Mouse (Mus musculus) heart, embryonic 10.5 days (tissue): ENCODE results near the gene Slc6a13. TPM values are rescaled to one million over a fixed set of nuclear protein-coding genes. Genes with fewer than 3 reads are reported as not detected.

Source experiments
- DNase-seq: peaks from one replicate; pipeline ENCODE4 v3.0.0-alpha.2; 2017; ENCODE audit warnings: low spot score
- H3K27ac ChIP-seq: fragments of 300-500 bp; sonication (generic); 2 replicates; pipeline ENCODE4 v1.5.1; 2016; ENCODE audit warnings: mild to moderate bottlenecking
- H3K27me3 ChIP-seq: fragments of 300-500 bp; sonication (generic); 2 replicates; pipeline ENCODE4 v1.6.1; 2016; ENCODE audit warnings: mild to moderate bottlenecking; ENCODE audit not compliant: poor library complexity, insufficient read depth, severe bottlenecking
- H3K36me3 ChIP-seq: fragments of 300-500 bp; sonication (generic); 2 replicates; pipeline ENCODE4 v1.6.1; 2016; ENCODE audit warnings: mild to moderate bottlenecking, moderate library complexity
- H3K4me1 ChIP-seq: fragments of 300-500 bp; sonication (generic); 2 replicates; pipeline ENCODE4 v1.6.1; 2016; ENCODE audit warnings: mild to moderate bottlenecking
- H3K4me3 ChIP-seq: fragments of 300-500 bp; sonication (generic); 2 replicates; pipeline ENCODE4 v1.5.1; 2016; ENCODE audit warnings: mild to moderate bottlenecking, moderate library complexity
- H3K9me3 ChIP-seq: fragments of 300-500 bp; sonication (generic); 2 replicates; pipeline ENCODE4 v1.6.1; 2016; ENCODE audit warnings: mild to moderate bottlenecking, moderate library complexity
- WGBS: fragments of 180-500 bp; shearing (Covaris S2); methylation state at CpG from one replicate; pipeline ENCODE4 v1.1.7; 2016; 5-methylcytosine and 5-hydroxymethylcytosine counted together
- polyA plus RNA-seq: library from polyadenylated mRNA; unstranded; fragments of >200 nt; fragmentation: Nextera tagmentation; extraction: Ambion mirVana; gene quantifications from 2 replicates; pipeline ENCODE4 v1.2.1, GENCODE M21; 2016

The Slc6a13 gene
- polyA plus RNA-seq, 1 experiment from 2014 or later, result 10.9 TPM

- Histone ChIP-seq H3K4me1 (peaks cover 11% of the 10 kb centered on the region), H3K27me3 (peaks cover 18% of the 10 kb centered on the region), H3K9me3 (no peaks in the 10 kb centered on the region), H3K4me3 (no peak overlapping the region), H3K27ac (no peak overlapping the region), H3K36me3 (no peaks in the 10 kb centered on the region)
- DNase-seq, result no peak
- 86% methylated on average over 9 of the region's 9 CpGs for WGBS
These were observed 35.8 kb downstream of the Slc6a13 start for GRCm38 (mm10) chr6:121335841-121336240.

GRCm38 (mm10) chr6:121336558-121336957 lies 36.5 kb downstream of the Slc6a13 start:
- DNase-seq, result no peak
- Histone ChIP-seq H3K27me3 (peaks cover 24% of the 10 kb centered on the region), H3K9me3 (no peaks in the 10 kb centered on the region), H3K36me3 (no peaks in the 10 kb centered on the region), H3K4me1 (peaks cover 11% of the 10 kb centered on the region), H3K4me3 (no peak overlapping the region), H3K27ac (no peak overlapping the region)
- 45% methylated on average over 8 of the region's 8 CpGs for WGBS

DNA sequence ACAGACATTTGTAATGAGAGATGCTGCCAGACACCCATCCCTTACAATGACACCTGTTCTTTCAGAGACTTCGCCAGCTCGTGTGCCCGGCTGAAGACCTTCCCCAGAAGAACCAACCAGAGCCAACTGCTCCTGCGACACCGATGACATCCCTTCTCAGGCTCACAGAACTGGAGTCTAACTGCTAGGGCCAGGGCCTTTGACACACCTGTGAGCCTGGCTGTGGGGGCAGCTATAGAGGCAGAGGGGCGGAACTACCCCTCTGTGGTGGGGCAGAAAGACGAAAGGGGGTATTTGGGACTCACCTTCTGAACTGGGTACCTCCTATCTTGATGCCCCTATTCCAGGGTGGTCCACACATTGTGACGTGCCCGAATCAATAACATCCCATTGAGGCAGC lies 37.2 kb downstream of the Slc6a13 start:
- no peak overlapping the region for H3K27ac ChIP-seq

GRCm38 (mm10) chr6:121337770-121338518 lies 37.9 kb downstream of the Slc6a13 start:
- Histone ChIP-seq H3K4me1 (peaks cover 14% of the 10 kb centered on the region), H3K27ac (no peak overlapping the region), H3K27me3 (peaks cover 37% of the 10 kb centered on the region), H3K9me3 (no peaks in the 10 kb centered on the region), H3K36me3 (no peaks in the 10 kb centered on the region), H3K4me3 (no peak overlapping the region)
- WGBS, result 23% methylated on average over 3 of the region's 3 CpGs
- peak; percentile 84 for DNase-seq

More for the DNA sequence above, 37.2 kb downstream of the Slc6a13 start:
- Histone ChIP-seq H3K4me3 (no peak overlapping the region), H3K36me3 (no peaks in the 10 kb centered on the region), H3K27me3 (peaks cover 30% of the 10 kb centered on the region), H3K4me1 (peaks cover 11% of the 10 kb centered on the region), H3K9me3 (no peaks in the 10 kb centered on the region)
- DNase-seq, result no peak
- WGBS, result 89% methylated on average over 9 of the region's 9 CpGs

- WGBS, result 45% methylated on average over 4 of the region's 4 CpGs
- H3K27ac ChIP-seq, result no peak overlapping the region
- H3K36me3 ChIP-seq, result no peaks in the 10 kb centered on the region
- no peak overlapping the region for H3K4me3 ChIP-seq
- peaks cover 39% of the 10 kb centered on the region for H3K27me3 ChIP-seq
- H3K4me1 ChIP-seq, result peaks cover 15% of the 10 kb centered on the region
- no peak for DNase-seq
- no peaks in the 10 kb centered on the region for H3K9me3 ChIP-seq
These were observed 38.5 kb downstream of the Slc6a13 start for GRCm38 (mm10) chr6:121338519-121338896.

DNA sequence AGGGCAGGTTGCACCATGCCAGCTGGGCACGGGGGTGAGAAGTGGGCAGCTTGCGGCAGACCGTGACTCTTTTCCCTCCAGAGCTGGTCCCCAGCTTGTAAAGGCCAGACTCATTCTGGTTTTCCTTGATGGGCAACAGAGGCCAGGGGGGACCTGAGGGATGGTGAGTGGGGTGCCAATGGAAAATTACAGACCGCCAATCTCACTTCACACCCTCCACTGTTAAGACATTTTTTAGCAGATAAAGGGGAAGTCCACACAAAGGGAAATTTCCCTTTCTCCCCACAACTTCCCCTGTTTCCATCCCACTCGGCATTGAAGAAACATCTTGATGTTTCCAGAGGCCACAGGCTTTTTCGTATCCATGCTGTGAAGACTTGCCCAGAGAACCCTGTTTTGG lies 41.6 kb downstream of the Slc6a13 start:
- Histone ChIP-seq H3K36me3 (no peaks in the 10 kb centered on the region), H3K4me3 (no peak overlapping the region), H3K9me3 (no peaks in the 10 kb centered on the region), H3K27me3 (peaks cover 39% of the 10 kb centered on the region), H3K27ac (no peak overlapping the region), H3K4me1 (peaks cover 11% of the 10 kb centered on the region)
- 70% methylated on average over 6 of the region's 6 CpGs for WGBS
- DNase-seq, result no peak

GRCm38 (mm10) chr6:121343026-121343770 lies 43.2 kb downstream of the Slc6a13 start, which contains the start of gene Slc6a12:
Gene Slc6a12, plus strand, starts transcription at chr6:121343076.
- DNase-seq, result no peak
- H3K27ac ChIP-seq, result no peak within 1 kb of the TSS
- no peaks in the 10 kb centered on the region for H3K36me3 ChIP-seq
- H3K4me3 ChIP-seq, result no peak within 1 kb of the TSS
- 64% methylated on average over 15 of the region's 15 CpGs for WGBS
- H3K27me3 ChIP-seq, result peaks cover 44% of the 10 kb centered on the region
- 0 out of 2 replicates have a peak, but pooled peaks cover 8% of the 10 kb centered on the region for H3K4me1 ChIP-seq
- H3K9me3 ChIP-seq, result no peaks in the 10 kb centered on the region

DNA sequence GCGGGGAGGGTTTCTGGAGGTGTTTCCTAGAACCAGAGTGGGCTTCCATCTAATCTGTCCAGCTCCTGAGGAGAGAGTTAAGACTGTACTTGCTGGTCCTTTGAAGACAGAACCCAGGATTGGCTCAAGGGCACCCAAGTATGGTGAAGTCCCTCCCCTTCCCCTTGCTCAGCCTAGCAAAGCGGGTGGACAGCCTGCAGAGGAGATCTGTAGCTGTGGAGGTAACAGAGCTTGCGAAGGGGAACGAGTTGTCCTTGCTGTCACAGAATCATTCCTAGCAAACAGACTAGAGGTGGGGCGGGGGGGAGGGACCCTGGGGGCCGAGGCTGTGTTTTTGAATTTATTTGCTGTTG lies 43.7 kb downstream of the Slc6a13 start:
- no peaks in the 10 kb centered on the region for H3K36me3 ChIP-seq
- H3K4me3 ChIP-seq, result no peak overlapping the region
- H3K27ac ChIP-seq, result no peak overlapping the region
- DNase-seq, result no peak
- H3K4me1 ChIP-seq, result 0 out of 2 replicates have a peak, but pooled peaks cover 8% of the 10 kb centered on the region
- no peaks in the 10 kb centered on the region for H3K9me3 ChIP-seq
- H3K27me3 ChIP-seq, result peaks cover 43% of the 10 kb centered on the region
- 60% methylated on average over 6 of the region's 6 CpGs for WGBS

- WGBS, result 68% methylated on average over 5 of the region's 5 CpGs
- no peaks in the 10 kb centered on the region for H3K36me3 ChIP-seq
- peaks cover 38% of the 10 kb centered on the region for H3K27me3 ChIP-seq
- no peak for DNase-seq
- H3K9me3 ChIP-seq, result no peaks in the 10 kb centered on the region
- 0 out of 2 replicates have a peak, but pooled peaks cover 8% of the 10 kb centered on the region for H3K4me1 ChIP-seq
- no peak overlapping the region for H3K4me3 ChIP-seq
- no peak overlapping the region for H3K27ac ChIP-seq
These were observed 44.3 kb downstream of the Slc6a13 start for GRCm38 (mm10) chr6:121344329-121344728.

GRCm38 (mm10) chr6:121346428-121346827 lies 46.4 kb downstream of the Slc6a13 start:
- 0 out of 2 replicates have a peak, but pooled peaks cover 8% of the 10 kb centered on the region for H3K4me1 ChIP-seq
- DNase-seq, result no peak
- 73% methylated on average over 8 of the region's 8 CpGs for WGBS

DNA sequence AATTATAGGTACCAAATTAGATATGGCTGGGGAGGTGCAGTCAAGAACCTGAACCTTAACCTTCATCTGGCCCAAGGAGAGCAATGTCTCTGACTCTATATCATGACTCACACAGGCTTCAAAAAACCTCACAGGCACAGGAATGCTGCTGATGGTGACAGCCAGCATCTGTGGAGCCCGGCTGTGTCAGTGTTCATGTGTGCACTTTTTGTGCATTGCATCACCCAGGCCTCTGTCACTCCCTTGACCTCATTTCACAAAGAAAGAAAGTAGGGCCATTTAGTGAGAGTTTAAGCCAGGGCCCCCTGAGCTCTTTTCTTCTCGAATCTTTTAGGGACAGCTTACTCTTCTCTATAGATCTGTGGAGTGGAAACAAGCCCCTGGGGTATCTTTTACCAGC lies 52.2 kb downstream of the Slc6a13 start:
- H3K4me3 ChIP-seq, result no peak overlapping the region
- H3K27ac ChIP-seq, result no peak overlapping the region
- no peaks in the 10 kb centered on the region for H3K9me3 ChIP-seq
- peaks cover 16% of the 10 kb centered on the region; the same call in 1 of the 2 replicates for H3K27me3 ChIP-seq
- H3K36me3 ChIP-seq, result no peaks in the 10 kb centered on the region
- DNase-seq, result no peak
- WGBS, result 59% methylated on average over 2 of the region's 2 CpGs
- H3K4me1 ChIP-seq, result no peaks in the 10 kb centered on the region

More at GRCm38 (mm10) chr6:121346428-121346827, 46.4 kb downstream of the Slc6a13 start:
- Histone ChIP-seq H3K9me3 (no peaks in the 10 kb centered on the region), H3K27ac (no peak overlapping the region), H3K4me3 (no peak overlapping the region), H3K27me3 (peaks cover 22% of the 10 kb centered on the region), H3K36me3 (no peaks in the 10 kb centered on the region)

- DNase-seq, result no peak
- H3K4me1 ChIP-seq, result no peaks in the 10 kb centered on the region
- no peak overlapping the region for H3K27ac ChIP-seq
- 79% methylated on average over 1 of the region's 1 CpGs for WGBS
- no peak overlapping the region for H3K4me3 ChIP-seq
- no peaks in the 10 kb centered on the region for H3K36me3 ChIP-seq
- H3K27me3 ChIP-seq, result peaks cover 21% of the 10 kb centered on the region; the same call in 1 of the 2 replicates
- H3K9me3 ChIP-seq, result no peaks in the 10 kb centered on the region
These were observed 56.0 kb downstream of the Slc6a13 start for GRCm38 (mm10) chr6:121356041-121356440.

GRCm38 (mm10) chr6:121357232-121357631 lies 57.2 kb downstream of the Slc6a13 start:
- Histone ChIP-seq H3K4me3 (no peak overlapping the region), H3K9me3 (no peaks in the 10 kb centered on the region), H3K36me3 (no peaks in the 10 kb centered on the region), H3K27me3 (peaks cover 30% of the 10 kb centered on the region), H3K4me1 (no peaks in the 10 kb centered on the region), H3K27ac (no peak overlapping the region)
- 83% methylated on average over 6 of the region's 6 CpGs for WGBS
- DNase-seq, result no peak
